Mouse (Mus musculus) heart, postnatal 4 days (tissue): Measurements from ENCODE around the gene Supt7l. TPM values are rescaled to one million over a fixed set of nuclear protein-coding genes. Genes with fewer than 3 reads are reported as not detected.
A peak's percentile ranks its signal among the peaks of the same experiment; 100 is the strongest.

Source experiments
- DNase-seq: peaks from one replicate; pipeline ENCODE4 v3.0.0; 2021
- total RNA-seq, 2 experiments: library from RNA; stranded (reverse); gene quantifications; 2 replicates each; pipeline ENCODE4 v1.2.3; 2021

The Supt7l gene
- total RNA-seq, 2 experiments from 2014 or later: 16.1 to 16.4 TPM

DNA sequence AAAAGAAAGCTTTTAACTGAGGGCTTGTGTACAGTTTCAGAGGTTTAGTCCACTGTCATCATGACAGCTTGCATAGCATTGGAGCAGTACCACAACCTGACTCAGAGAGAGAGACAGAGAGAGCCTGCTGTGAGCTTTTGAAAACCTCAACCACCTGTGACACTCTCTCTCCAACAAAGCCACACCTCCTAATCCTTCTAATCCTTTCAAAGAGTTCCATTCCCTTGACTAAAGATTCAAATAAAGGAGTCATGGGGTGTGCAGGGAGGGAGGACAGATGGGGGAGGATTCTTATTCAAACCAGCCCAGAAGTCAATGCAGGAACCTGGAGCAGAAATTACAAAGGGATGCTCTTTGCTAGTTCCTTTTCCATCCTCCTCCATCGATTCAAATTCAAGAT lies 35.6 kb downstream of the Supt7l start:
- no peak for DNase-seq

- DNase-seq: no peak
These were observed 38.4 kb downstream of the Supt7l start for GRCm38 (mm10) chr5:31489116-31489769.

- DNase-seq: no peak
These were observed 39.7 kb downstream of the Supt7l start for GRCm38 (mm10) chr5:31487889-31488288.

GRCm38 (mm10) chr5:31485440-31485839 lies 42.2 kb downstream of the Supt7l start, which contains the start of gene 4930548H24Rik:
Gene 4930548H24Rik, plus strand, starts transcription at chr5:31485740.
- DNase-seq: no peak

GRCm38 (mm10) chr5:31480536-31480935 lies 47.1 kb downstream of the Supt7l start:
- no peak for DNase-seq

- peak; percentile 75 for DNase-seq
These were observed 57.3 kb downstream of the Supt7l start for GRCm38 (mm10) chr5:31470334-31470733.

GRCm38 (mm10) chr5:31469711-31470110 lies 57.9 kb downstream of the Supt7l start:
- no peak for DNase-seq

DNA sequence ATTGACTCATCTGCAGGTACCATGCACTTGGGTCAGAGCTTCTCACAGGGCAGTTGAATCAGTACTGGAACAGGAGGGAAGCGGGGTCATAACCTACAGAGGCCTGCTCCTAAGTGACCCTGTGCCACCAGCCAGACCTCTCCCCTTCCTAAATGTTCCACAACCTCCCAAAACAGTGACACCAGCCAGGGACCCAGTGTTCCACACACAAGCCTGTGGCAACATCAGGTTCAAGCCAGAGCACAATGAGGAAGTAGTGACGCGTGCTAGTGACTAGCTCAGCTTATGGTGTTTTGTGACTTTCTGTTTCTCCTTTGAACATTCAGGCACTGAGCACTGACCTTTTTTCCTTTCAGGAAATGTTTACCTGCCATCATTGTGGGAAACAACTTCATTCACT lies 59.8 kb downstream of the Supt7l start:
- no peak for DNase-seq

Other genes starting within 250 kb of the Supt7l start
- 10 to 100 TPM; 27.1 to 38.4 TPM for gene Ift172, start 236.7 kb downstream of the Supt7l start, total RNA-seq
- 1 to 10 TPM; 6.6 to 7.8 TPM for gene Fndc4, start 231.7 kb downstream of the Supt7l start, total RNA-seq
- not detected for gene Gckr, start 230.4 kb downstream of the Supt7l start, total RNA-seq
- gene Zfp512, start 75.4 kb downstream of the Supt7l start, total RNA-seq: 10 to 100 TPM; 22.6 to 26.9 TPM
- under 1 TPM; 0.38 to 0.55 TPM for gene 4930548H24Rik, start 42.1 kb downstream of the Supt7l start, total RNA-seq
- 10 to 100 TPM; 25.9 to 28.3 TPM for gene Gpn1, start 33.1 kb downstream of the Supt7l start, total RNA-seq
- gene Slc4a1ap, start 812 bp downstream of the Supt7l start, total RNA-seq: 10 to 100 TPM; 21.2 to 21.4 TPM
- 100 to 1,000 TPM; 276 to 287 TPM for gene Mrpl33, start 69.1 kb upstream of the Supt7l start, total RNA-seq
- gene Rbks, start 169.8 kb upstream of the Supt7l start, total RNA-seq: 1 to 10 TPM; 4.5 to 4.6 TPM
- gene Babam2, start 169.9 kb upstream of the Supt7l start, total RNA-seq: 10 to 100 TPM; 43.1 to 43.9 TPM